Mouse (Mus musculus) myocyte (in vitro differentiated cells): ENCODE measurements around the gene Gm49405. TPM values are rescaled to one million over a fixed set of nuclear protein-coding genes. Genes with fewer than 3 reads are reported as not detected.

Experiments
- H3K27me3 ChIP-seq: one replicate; pipeline ENCODE4 v1.6.1; 2011; ENCODE audit not compliant: control insufficient read depth, insufficient read depth, insufficient read length
- H3K36me3 ChIP-seq: one replicate; pipeline ENCODE4 v1.6.1; 2011; ENCODE audit not compliant: control insufficient read depth, insufficient read depth
- H3K4me2 ChIP-seq: one replicate; pipeline ENCODE4 v1.6.1; 2011; ENCODE audit warnings: low read depth, control low read depth
- H3K4me3 ChIP-seq: one replicate; pipeline ENCODE4 v1.5.1; 2011; ENCODE audit warnings: mild to moderate bottlenecking, control low read depth, moderate library complexity
- H3K79me2 ChIP-seq: one replicate; pipeline ENCODE4 v1.6.1; 2011; ENCODE audit not compliant: control insufficient read depth, insufficient read depth
- H3ac ChIP-seq: one replicate; pipeline ENCODE4 v1.6.1; 2011; ENCODE audit not compliant: control insufficient read depth, insufficient read length
- CEBPB ChIP-seq: IDR thresholded peaks from 2 replicates; pipeline ENCODE4 v1.6.1; 2011; ENCODE audit warnings: mild to moderate bottlenecking, moderate library complexity; ENCODE audit not compliant: poor library complexity, insufficient read depth, severe bottlenecking
- E2F4 ChIP-seq: IDR thresholded peaks from one replicate; pipeline ENCODE4 v1.6.1; 2011; ENCODE audit warnings: mild to moderate bottlenecking, control low read depth, moderate library complexity; ENCODE audit not compliant: insufficient read depth
- MAX ChIP-seq: IDR thresholded peaks from one replicate; pipeline ENCODE4 v1.6.1; 2011; ENCODE audit warnings: low read depth, mild to moderate bottlenecking, control low read depth
- MYOD1 ChIP-seq, 3 experiments: IDR thresholded peaks; one replicate each; pipeline ENCODE4 v1.6.1; 2011; ENCODE audit warnings: control low read depth in 2 of 3, low read depth in 2 of 3, mild to moderate bottlenecking in 2 of 3, moderate library complexity in 1 of 3; ENCODE audit not compliant: insufficient read length in 2 of 3, control insufficient read depth in 1 of 3
- MYOG ChIP-seq, 3 experiments: IDR thresholded peaks; one replicate each; pipeline ENCODE4 v1.6.1; 2011; ENCODE audit warnings: control low read depth in 2 of 3, low read depth in 2 of 3, mild to moderate bottlenecking in 2 of 3; ENCODE audit not compliant: insufficient read length in 2 of 3, control insufficient read depth in 1 of 3, insufficient read depth in 1 of 3
- POLR2A ChIP-seq: IDR thresholded peaks from one replicate; pipeline ENCODE4 v1.6.1; 2011; ENCODE audit warnings: low read depth, mild to moderate bottlenecking, control low read depth, moderate library complexity; ENCODE audit not compliant: insufficient read length
- POLR2AphosphoS2 ChIP-seq: IDR thresholded peaks from one replicate; pipeline ENCODE4 v1.6.1; 2011; ENCODE audit warnings: low read depth, control low read depth; ENCODE audit not compliant: insufficient read length
- REST ChIP-seq: IDR thresholded peaks from one replicate; pipeline ENCODE4 v1.6.1; 2011; ENCODE audit warnings: mild to moderate bottlenecking, control low read depth, moderate library complexity; ENCODE audit not compliant: insufficient read depth, insufficient read length
- SRF ChIP-seq: IDR thresholded peaks from one replicate; pipeline ENCODE4 v1.6.1; 2011; ENCODE audit warnings: low read depth; ENCODE audit not compliant: control insufficient read depth, insufficient read length
- TCF12 ChIP-seq: IDR thresholded peaks from one replicate; pipeline ENCODE4 v1.6.1; 2011; ENCODE audit warnings: mild to moderate bottlenecking, control low read depth; ENCODE audit not compliant: poor library complexity, insufficient read depth, severe bottlenecking
- TCF3 ChIP-seq: IDR thresholded peaks from one replicate; pipeline ENCODE4 v1.6.1; 2011; ENCODE audit warnings: low read depth, control low read depth; ENCODE audit not compliant: insufficient read length
- USF1 ChIP-seq: IDR thresholded peaks from one replicate; pipeline ENCODE4 v1.6.1; 2011; ENCODE audit warnings: low read depth, mild to moderate bottlenecking, control low read depth, moderate library complexity
- polyA plus RNA-seq: library from polyadenylated mRNA; unstranded; fragments of >200 nt; fragmentation: generic; extraction: Trizol; gene quantifications from one replicate; pipeline ENCODE4 v1.2.1, GENCODE M21; 2012; ENCODE audit warnings: missing spikeins

The Gm49405 gene
- polyA plus RNA-seq, 1 experiment: 0.50 TPM

GRCm38 (mm10) chr19:4005971-4006370 is 5.5 kb downstream of the Gm49405 start:
- no peak overlapping the region for H3K4me3 ChIP-seq
- H3K27me3 ChIP-seq: no peaks in the 10 kb centered on the region
- peaks cover 25% of the 10 kb centered on the region for H3K36me3 ChIP-seq
- H3K79me2 ChIP-seq: peaks cover 5% of the 10 kb centered on the region
- H3ac ChIP-seq: no peak overlapping the region
- peak; percentile 51 for TF ChIP-seq POLR2AphosphoS2
- TF ChIP-seq POLR2A: no peak
- H3K4me2 ChIP-seq: no peak overlapping the region

GRCm38 (mm10) chr19:4011086-4011485 is 10.7 kb downstream of the Gm49405 start:
- H3K4me3 ChIP-seq: peak overlapping the region; percentile 78
- no peak overlapping the region for H3ac ChIP-seq
- TF ChIP-seq TCF12 (no peak), E2F4 (no peak), REST (no peak), CEBPB (no peak), MYOD1 (IDR thresholded peaks at IDR 0.05; ENCODE audit: control insufficient read depth in 1 of 3, insufficient read length in 2 of 3, low read depth in 2 of 3) (no peak), USF1 (no peak), TCF3 (no peak), MAX (no peak), POLR2AphosphoS2 (no peak)
- peak overlapping the region; percentile 99 for H3K4me2 ChIP-seq
- peaks cover 15% of the 10 kb centered on the region for H3K79me2 ChIP-seq
- H3K36me3 ChIP-seq: peaks cover 18% of the 10 kb centered on the region
- no peaks in the 10 kb centered on the region for H3K27me3 ChIP-seq

GRCm38 (mm10) chr19:4012432-4013022 is 12.1 kb downstream of the Gm49405 start, which contains the start of gene Ndufv1:
Ndufv1 (minus strand) TSS chr19:4012806.
- Histone ChIP-seq H3K27me3 (no peaks in the 10 kb centered on the region), H3K36me3 (peaks cover 18% of the 10 kb centered on the region), H3ac (peak within 1 kb of the TSS; percentile 15), H3K4me2 (peak within 1 kb of the TSS; percentile 99), H3K79me2 (peaks cover 15% of the 10 kb centered on the region), H3K4me3 (peak within 1 kb of the TSS; percentile 78)
- no peak for TF ChIP-seq REST
- TF ChIP-seq MYOG (IDR thresholded peaks at IDR 0.05; ENCODE audit: control insufficient read depth in 1 of 3, insufficient read depth in 1 of 3, insufficient read length in 2 of 3, low read depth in 2 of 3): peak in 1 of 3 experiments; percentile 25
- no peak for TF ChIP-seq USF1
- no peak for TF ChIP-seq MAX
- peak; percentile 87 for TF ChIP-seq SRF
- no peak for TF ChIP-seq TCF12
- TF ChIP-seq TCF3: no peak
- TF ChIP-seq POLR2A: peak; percentile 90
- peak in 1 of 3 experiments; percentile 26 for TF ChIP-seq MYOD1 (IDR thresholded peaks at IDR 0.05; ENCODE audit: control insufficient read depth in 1 of 3, insufficient read length in 2 of 3, low read depth in 2 of 3)
- TF ChIP-seq E2F4: peak; percentile 14
- TF ChIP-seq CEBPB: no peak
- peak; percentile 92 for TF ChIP-seq POLR2AphosphoS2

- no peak for TF ChIP-seq TCF12
- no peak for TF ChIP-seq E2F4
- no peak for TF ChIP-seq USF1
- TF ChIP-seq POLR2AphosphoS2: no peak
- TF ChIP-seq MYOG (IDR thresholded peaks at IDR 0.05; ENCODE audit: control insufficient read depth in 1 of 3, insufficient read depth in 1 of 3, insufficient read length in 2 of 3, low read depth in 2 of 3): no peak
- TF ChIP-seq POLR2A: no peak
- peak overlapping the region; percentile 78 for H3K4me3 ChIP-seq
Measured at GRCm38 (mm10) chr19:4013066-4013465, 12.6 kb downstream of the Gm49405 start.

GRCm38 (mm10) chr19:4014802-4015201 is 14.4 kb downstream of the Gm49405 start:
- Histone ChIP-seq H3ac (no peak overlapping the region), H3K36me3 (peaks cover 7% of the 10 kb centered on the region), H3K27me3 (no peaks in the 10 kb centered on the region), H3K4me2 (no peak overlapping the region), H3K4me3 (no peak overlapping the region), H3K79me2 (peaks cover 15% of the 10 kb centered on the region)
- TF ChIP-seq MYOG (IDR thresholded peaks at IDR 0.05; ENCODE audit: control insufficient read depth in 1 of 3, insufficient read depth in 1 of 3, insufficient read length in 2 of 3, low read depth in 2 of 3) (no peak), MYOD1 (IDR thresholded peaks at IDR 0.05; ENCODE audit: control insufficient read depth in 1 of 3, insufficient read length in 2 of 3, low read depth in 2 of 3) (no peak), E2F4 (no peak), POLR2AphosphoS2 (no peak), TCF12 (no peak), POLR2A (no peak), REST (no peak), USF1 (no peak), SRF (no peak), MAX (no peak), TCF3 (no peak), CEBPB (no peak)

More at GRCm38 (mm10) chr19:4013066-4013465, 12.6 kb downstream of the Gm49405 start:
- Histone ChIP-seq H3ac (no peak overlapping the region), H3K27me3 (no peaks in the 10 kb centered on the region), H3K36me3 (peaks cover 18% of the 10 kb centered on the region), H3K4me2 (peak overlapping the region; percentile 60), H3K79me2 (peaks cover 15% of the 10 kb centered on the region)
